Mouse (Mus musculus) cerebellum, adult (tissue): ENCODE measurements around the gene Mpzl3.
A peak's percentile ranks its signal among the peaks of the same experiment; 100 is the strongest.

Source experiments
- ATAC-seq: cut with Nextera tagmentation; 2 replicates; pipeline ENCODE4 v1.9.2; 2017; ENCODE audit warnings: mild to moderate bottlenecking, moderate library complexity, mixed read lengths; ENCODE audit not compliant: insufficient number of reproducible peaks, low FRiP score, low TSS enrichment

Gene Mpzl3

GRCm38 (mm10) chr9:45042056-45042720 lies 12.8 kb upstream of the Mpzl3 start:
- no peak; the same call in 1 of the 2 replicates for ATAC-seq

GRCm38 (mm10) chr9:45042947-45043346 lies 12.0 kb upstream of the Mpzl3 start:
- no peak for ATAC-seq

GRCm38 (mm10) chr9:45046973-45047372 lies 8.0 kb upstream of the Mpzl3 start:
- ATAC-seq, result no peak

GRCm38 (mm10) chr9:45048511-45048910 lies 6.5 kb upstream of the Mpzl3 start:
- ATAC-seq, result no peak; the same call in 1 of the 2 replicates

GRCm38 (mm10) chr9:45049731-45050130 lies 5.3 kb upstream of the Mpzl3 start:
- ATAC-seq, result no peak

- no peak for ATAC-seq
These were observed 4.7 kb upstream of the Mpzl3 start for GRCm38 (mm10) chr9:45050301-45050700.

- ATAC-seq, result no peak
These were observed 3.4 kb downstream of the Mpzl3 start for GRCm38 (mm10) chr9:45058304-45058940.

- no peak for ATAC-seq
These were observed 5.2 kb downstream of the Mpzl3 start for GRCm38 (mm10) chr9:45060151-45060550.

GRCm38 (mm10) chr9:45062677-45063076 lies 7.7 kb downstream of the Mpzl3 start:
- no peak for ATAC-seq

- no peak for ATAC-seq
These were observed 9.4 kb downstream of the Mpzl3 start for GRCm38 (mm10) chr9:45064421-45064820.

GRCm38 (mm10) chr9:45066735-45067134 lies 11.7 kb downstream of the Mpzl3 start:
- ATAC-seq, result no peak

GRCm38 (mm10) chr9:45071800-45072199 lies 16.8 kb downstream of the Mpzl3 start:
- ATAC-seq, result no peak

- no peak for ATAC-seq
These were observed 22.9 kb downstream of the Mpzl3 start for GRCm38 (mm10) chr9:45077859-45078258.

- ATAC-seq, result no peak
These were observed 24.0 kb downstream of the Mpzl3 start, which contains the start of gene Jaml for GRCm38 (mm10) chr9:45079011-45079410. Jaml (plus strand) TSS chr9:45079183.

GRCm38 (mm10) chr9:45083132-45083531 lies 28.1 kb downstream of the Mpzl3 start:
- ATAC-seq, result no peak

GRCm38 (mm10) chr9:45084556-45084955 lies 29.6 kb downstream of the Mpzl3 start:
- no peak for ATAC-seq

- ATAC-seq, result peak; percentile 88
These were observed 31.0 kb downstream of the Mpzl3 start for GRCm38 (mm10) chr9:45085741-45086690.

GRCm38 (mm10) chr9:45088040-45088439 lies 33.1 kb downstream of the Mpzl3 start:
- no peak for ATAC-seq

GRCm38 (mm10) chr9:45090811-45091210 lies 35.8 kb downstream of the Mpzl3 start:
- ATAC-seq, result no peak

GRCm38 (mm10) chr9:45092641-45093040 lies 37.7 kb downstream of the Mpzl3 start:
- ATAC-seq, result no peak
